Mouse (Mus musculus): ENCODE data around the gene Pdcd1lg2. TPM values are rescaled to one million over a fixed set of nuclear protein-coding genes. Genes with fewer than 3 reads are reported as not detected.

Gene Pdcd1lg2
- polyA plus RNA-seq (2012; rRNA removed) = 4.0 and 4.7 TPM in 2 replicates

DNA sequence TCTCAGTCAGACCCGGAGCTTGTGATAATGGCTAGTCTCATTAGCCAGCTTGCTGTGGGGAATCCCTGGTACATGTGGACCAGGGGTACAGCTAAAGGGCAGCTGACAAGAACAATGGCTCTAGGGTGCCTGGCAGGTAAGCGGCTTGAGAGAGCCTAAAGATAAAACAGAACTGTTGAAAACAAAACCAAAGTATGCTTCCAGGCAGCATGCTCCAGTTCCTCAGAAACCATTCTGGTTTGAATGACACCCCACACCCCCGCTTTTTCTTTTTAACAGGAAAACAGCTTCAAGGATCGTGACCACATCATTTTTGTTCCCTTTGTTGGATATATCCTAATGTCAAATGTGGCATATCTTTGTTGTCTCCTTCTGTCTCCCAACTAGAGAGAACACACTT lies at the start of gene Pdcd1lg2:
Gene Pdcd1lg2, plus strand, starts transcription at position 301 of the 400 bp plus-strand sequence.
- 87% methylated on average over 4 of the region's 4 CpGs for WGBS
- Histone ChIP-seq H3K27me3 (ENCODE audit: control insufficient read depth, insufficient read depth, low read length) (no peaks in the 10 kb centered on the region), H3K36me3 (ENCODE audit: control insufficient read depth, insufficient read depth, low read length) (no peaks in the 10 kb centered on the region), H3K4me1 (replicated peaks; ENCODE audit: control insufficient read depth, insufficient read depth, low read length) (no peaks in the 10 kb centered on the region; the same call in 1 of the 2 replicates), H3K27ac (ENCODE audit: control insufficient read depth, insufficient read depth, low read length) (no peak within 1 kb of the TSS), H3K4me3 (ENCODE audit: control insufficient read depth, insufficient read depth, low read length) (no peak within 1 kb of the TSS)
- TF ChIP-seq POLR2A (IDR thresholded peaks at IDR 0.05; ENCODE audit: control insufficient read depth, extremely low read depth, insufficient read depth, low read length, poor library complexity) (no peak), CTCF (IDR thresholded peaks at IDR 0.05; ENCODE audit: borderline replicate concordance, control insufficient read depth, extremely low read depth, insufficient read depth, low read length, poor library complexity) (no peak)
- DNase-seq = no peak

GRCm38 (mm10) chr19:29361468-29362130 lies 49.1 kb upstream of the Pdcd1lg2 start:
- Histone ChIP-seq H3K4me3 (ENCODE audit: control insufficient read depth, insufficient read depth, low read length) (peak overlapping the region; percentile 59), H3K27ac (ENCODE audit: control insufficient read depth, insufficient read depth, low read length) (no peak overlapping the region), H3K27me3 (ENCODE audit: control insufficient read depth, insufficient read depth, low read length) (no peaks in the 10 kb centered on the region), H3K36me3 (ENCODE audit: control insufficient read depth, insufficient read depth, low read length) (peaks cover under 1% of the 10 kb centered on the region; the same call in 1 of the 2 replicates), H3K4me1 (replicated peaks; ENCODE audit: control insufficient read depth, insufficient read depth, low read length) (peaks cover 16% of the 10 kb centered on the region)
- 4% methylated on average over 33 of the region's 33 CpGs for WGBS
- TF ChIP-seq POLR2A (IDR thresholded peaks at IDR 0.05; ENCODE audit: control insufficient read depth, extremely low read depth, insufficient read depth, low read length, poor library complexity) (peak; percentile 76), CTCF (IDR thresholded peaks at IDR 0.05; ENCODE audit: borderline replicate concordance, control insufficient read depth, extremely low read depth, insufficient read depth, low read length, poor library complexity) (peak; percentile 67)
- peak; percentile 89 for DNase-seq

DNA sequence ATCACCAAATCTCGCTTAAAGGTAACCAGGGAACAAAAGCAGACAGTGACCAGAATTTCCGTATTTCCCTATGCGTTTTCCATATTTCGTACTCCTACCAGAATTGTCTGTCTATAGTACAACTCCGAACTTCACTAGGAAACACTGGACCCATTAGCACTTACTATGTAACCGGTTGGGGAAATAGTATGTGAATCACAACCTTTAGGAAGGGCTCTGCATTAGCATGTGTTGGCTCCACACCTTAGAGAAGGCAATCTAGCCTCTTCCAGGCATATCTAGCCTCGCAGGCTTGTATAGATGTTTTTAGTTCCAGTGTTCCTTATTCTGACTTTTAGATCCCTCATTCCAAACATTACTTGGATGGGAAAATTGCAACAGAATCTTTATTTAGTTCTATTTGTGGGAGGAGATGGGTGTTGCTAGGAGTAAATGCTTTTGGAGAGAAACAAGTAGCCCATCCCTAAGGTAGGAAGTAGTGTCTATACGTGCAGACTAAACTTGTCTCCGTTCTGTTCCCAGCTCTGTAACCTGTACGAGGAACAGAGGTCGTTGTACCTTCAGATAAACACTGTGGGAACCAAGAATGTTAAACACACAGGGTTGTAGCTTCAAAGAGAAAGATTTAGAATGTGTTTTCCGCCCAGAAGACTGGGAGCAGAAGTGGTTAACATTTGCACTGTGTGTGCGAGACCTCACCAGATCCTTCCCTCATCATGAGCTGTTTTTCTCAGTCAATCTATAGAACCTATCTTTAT lies 48.4 kb upstream of the Pdcd1lg2 start:
- TF ChIP-seq POLR2A (IDR thresholded peaks at IDR 0.05; ENCODE audit: control insufficient read depth, extremely low read depth, insufficient read depth, low read length, poor library complexity) = no peak
- no peak for TF ChIP-seq CTCF (IDR thresholded peaks at IDR 0.05; ENCODE audit: borderline replicate concordance, control insufficient read depth, extremely low read depth, insufficient read depth, low read length, poor library complexity)
- no peaks in the 10 kb centered on the region for H3K27me3 ChIP-seq (ENCODE audit: control insufficient read depth, insufficient read depth, low read length)
- H3K36me3 ChIP-seq (ENCODE audit: control insufficient read depth, insufficient read depth, low read length) = no peaks in the 10 kb centered on the region; the same call in 1 of the 2 replicates
- no peak for DNase-seq
- H3K4me3 ChIP-seq (ENCODE audit: control insufficient read depth, insufficient read depth, low read length) = peak overlapping the region; percentile 59
- WGBS = 53% methylated on average over 13 of the region's 13 CpGs
- H3K4me1 ChIP-seq (replicated peaks; ENCODE audit: control insufficient read depth, insufficient read depth, low read length) = peaks cover 17% of the 10 kb centered on the region
- no peak overlapping the region for H3K27ac ChIP-seq (ENCODE audit: control insufficient read depth, insufficient read depth, low read length)

GRCm38 (mm10) chr19:29363557-29363956 lies 47.2 kb upstream of the Pdcd1lg2 start:
- no peak for DNase-seq
- 95% methylated on average over 7 of the region's 7 CpGs for WGBS
- TF ChIP-seq CTCF (IDR thresholded peaks at IDR 0.05; ENCODE audit: borderline replicate concordance, control insufficient read depth, extremely low read depth, insufficient read depth, low read length, poor library complexity) = no peak
- TF ChIP-seq POLR2A (IDR thresholded peaks at IDR 0.05; ENCODE audit: control insufficient read depth, extremely low read depth, insufficient read depth, low read length, poor library complexity) = no peak
- Histone ChIP-seq H3K36me3 (ENCODE audit: control insufficient read depth, insufficient read depth, low read length) (no peaks in the 10 kb centered on the region; the same call in 1 of the 2 replicates), H3K27ac (ENCODE audit: control insufficient read depth, insufficient read depth, low read length) (no peak overlapping the region), H3K4me3 (ENCODE audit: control insufficient read depth, insufficient read depth, low read length) (no peak overlapping the region), H3K27me3 (ENCODE audit: control insufficient read depth, insufficient read depth, low read length) (no peaks in the 10 kb centered on the region), H3K4me1 (replicated peaks; ENCODE audit: control insufficient read depth, insufficient read depth, low read length) (peaks cover 21% of the 10 kb centered on the region)

GRCm38 (mm10) chr19:29364076-29364475 lies 46.6 kb upstream of the Pdcd1lg2 start:
- H3K4me1 ChIP-seq (replicated peaks; ENCODE audit: control insufficient read depth, insufficient read depth, low read length) = peaks cover 22% of the 10 kb centered on the region
- peak overlapping the region; percentile 43; the same call in 1 of the 2 replicates for H3K27ac ChIP-seq (ENCODE audit: control insufficient read depth, insufficient read depth, low read length)
- TF ChIP-seq CTCF (IDR thresholded peaks at IDR 0.05; ENCODE audit: borderline replicate concordance, control insufficient read depth, extremely low read depth, insufficient read depth, low read length, poor library complexity) (no peak), POLR2A (IDR thresholded peaks at IDR 0.05; ENCODE audit: control insufficient read depth, extremely low read depth, insufficient read depth, low read length, poor library complexity) (no peak)
- DNase-seq = no peak
- H3K4me3 ChIP-seq (ENCODE audit: control insufficient read depth, insufficient read depth, low read length) = no peak overlapping the region
- WGBS = 84% methylated on average over 5 of the region's 5 CpGs
- H3K36me3 ChIP-seq (ENCODE audit: control insufficient read depth, insufficient read depth, low read length) = no peaks in the 10 kb centered on the region
- no peaks in the 10 kb centered on the region for H3K27me3 ChIP-seq (ENCODE audit: control insufficient read depth, insufficient read depth, low read length)

DNA sequence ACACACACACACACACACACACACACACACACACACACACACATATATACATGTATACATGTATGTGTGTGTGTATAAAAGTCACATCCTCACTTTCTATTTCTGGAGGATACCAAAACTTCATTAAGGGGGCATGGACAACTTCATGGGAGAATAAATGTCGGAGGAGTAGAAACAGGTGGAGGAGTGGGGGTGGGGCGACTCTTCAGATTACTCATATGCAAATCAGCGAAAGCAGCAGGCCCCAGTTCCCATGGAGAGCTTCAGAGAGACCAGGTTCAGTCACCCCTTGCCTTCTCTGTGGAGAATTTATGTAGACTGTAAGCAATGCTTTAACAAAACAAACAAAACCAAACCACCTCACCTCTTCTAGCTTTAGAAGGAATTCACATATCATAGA lies 45.6 kb upstream of the Pdcd1lg2 start:
- no peak for DNase-seq
- 77% methylated on average over 3 of the region's 3 CpGs for WGBS

More for the DNA sequence above, 45.6 kb upstream of the Pdcd1lg2 start:
- TF ChIP-seq CTCF (IDR thresholded peaks at IDR 0.05; ENCODE audit: borderline replicate concordance, control insufficient read depth, extremely low read depth, insufficient read depth, low read length, poor library complexity) (no peak), POLR2A (IDR thresholded peaks at IDR 0.05; ENCODE audit: control insufficient read depth, extremely low read depth, insufficient read depth, low read length, poor library complexity) (no peak)
- H3K4me3 ChIP-seq (ENCODE audit: control insufficient read depth, insufficient read depth, low read length) = no peak overlapping the region
- peaks cover 22% of the 10 kb centered on the region for H3K4me1 ChIP-seq (replicated peaks; ENCODE audit: control insufficient read depth, insufficient read depth, low read length)
- no peaks in the 10 kb centered on the region for H3K36me3 ChIP-seq (ENCODE audit: control insufficient read depth, insufficient read depth, low read length)
- H3K27me3 ChIP-seq (ENCODE audit: control insufficient read depth, insufficient read depth, low read length) = no peaks in the 10 kb centered on the region
- no peak overlapping the region for H3K27ac ChIP-seq (ENCODE audit: control insufficient read depth, insufficient read depth, low read length)

All from thymus, adult 2 months (tissue).